Mouse (Mus musculus) cerebellum, adult 18-20 months (tissue): ENCODE results near the gene Dnase1l2.
"Not testable (repeated sequence)": the region's sequence is repeated elsewhere in the genome, so short reads cannot be mapped to it uniquely, and the experiment has no call there.

Source experiments
- DNase-seq, 2 experiments: peaks; one replicate each; pipeline ENCODE4 v3.0.0; 2021

Dnase1l2 gene

DNA sequence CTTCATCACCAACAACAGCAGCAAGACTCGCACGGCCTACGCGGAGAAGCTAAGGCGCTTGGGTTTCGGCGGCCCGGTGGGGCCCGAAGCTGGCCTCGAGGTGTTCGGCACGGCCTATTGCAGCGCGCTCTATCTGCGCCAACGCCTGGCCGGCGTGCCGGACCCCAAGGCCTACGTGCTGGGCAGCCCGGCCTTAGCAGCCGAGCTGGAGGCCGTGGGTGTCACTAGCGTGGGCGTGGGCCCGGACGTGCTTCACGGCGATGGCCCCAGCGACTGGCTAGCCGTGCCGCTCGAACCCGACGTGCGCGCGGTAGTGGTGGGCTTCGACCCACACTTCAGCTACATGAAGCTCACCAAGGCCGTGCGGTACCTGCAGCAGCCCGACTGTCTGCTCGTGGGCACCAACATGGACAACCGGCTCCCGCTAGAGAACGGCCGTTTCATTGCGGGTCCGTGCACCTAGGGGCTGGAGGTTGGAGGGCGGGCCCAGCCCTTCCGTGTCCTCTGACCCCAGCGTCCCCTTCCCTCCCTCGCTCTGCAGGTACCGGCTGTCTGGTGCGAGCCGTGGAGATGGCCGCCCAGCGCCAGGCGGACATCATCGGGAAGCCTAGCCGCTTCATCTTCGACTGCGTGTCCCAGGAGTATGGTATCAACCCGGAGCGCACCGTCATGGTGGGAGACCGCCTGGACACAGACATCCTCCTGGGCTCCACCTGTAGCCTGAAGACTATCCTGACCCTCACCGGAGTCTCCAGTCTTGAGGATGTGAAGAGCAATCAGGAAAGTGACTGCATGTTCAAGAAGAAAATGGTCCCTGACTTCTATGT, 28.0 kb upstream of the Dnase1l2 start:
- peak; percentile 40 to 67 for DNase-seq

DNA sequence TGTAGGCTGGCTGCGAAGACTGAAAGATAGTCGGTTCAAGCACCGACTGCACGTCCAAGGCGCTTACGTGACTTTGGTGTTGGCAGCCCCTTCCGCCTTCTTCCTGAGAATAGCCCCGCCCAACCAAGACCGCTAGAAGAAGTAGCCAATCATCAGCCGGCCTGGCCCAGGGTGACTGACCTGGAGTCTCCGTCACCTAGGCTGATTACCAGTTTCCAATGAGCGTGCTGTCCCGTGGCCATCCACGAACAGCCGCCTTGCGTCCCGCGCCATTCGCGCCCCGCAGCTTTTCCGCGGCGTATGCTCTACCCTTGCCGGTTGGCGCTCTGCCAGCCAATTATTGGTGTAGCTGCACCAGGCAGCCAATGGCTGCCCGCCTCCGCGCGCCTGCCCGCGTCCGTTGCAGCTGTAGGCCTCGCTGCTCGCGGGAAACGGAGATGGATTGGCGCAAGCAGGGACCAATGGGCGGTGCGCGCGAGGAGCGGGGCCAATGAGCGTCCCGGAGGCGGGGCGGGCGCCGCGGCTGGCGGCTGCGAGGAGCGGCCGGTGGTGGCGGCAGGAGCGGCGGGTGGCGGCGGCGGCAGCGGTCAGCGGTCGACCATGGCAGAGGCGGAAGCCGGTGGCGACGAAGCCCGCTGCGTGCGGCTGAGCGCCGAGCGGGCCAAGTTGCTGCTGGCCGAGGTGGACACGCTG, 27.2 kb upstream of the Dnase1l2 start, which contains the start of the genes E4f1 and Pgp:
Gene E4f1, minus strand, starts transcription at position 404 of the 693 bp plus-strand sequence.
Gene Pgp, plus strand, starts transcription at position 483 of the 693 bp plus-strand sequence.
- peak; percentile 99 to 100 for DNase-seq

- no peak for DNase-seq
These were observed 26.5 kb upstream of the Dnase1l2 start for GRCm38 (mm10) chr17:24469336-24469909.

- DNase-seq: no peak
These were observed 25.8 kb upstream of the Dnase1l2 start for GRCm38 (mm10) chr17:24468636-24469246.

GRCm38 (mm10) chr17:24463374-24464133, 20.6 kb upstream of the Dnase1l2 start:
- no peak for DNase-seq

GRCm38 (mm10) chr17:24462932-24463331, 20.0 kb upstream of the Dnase1l2 start:
- no peak for DNase-seq

GRCm38 (mm10) chr17:24461580-24461979, 18.7 kb upstream of the Dnase1l2 start:
- peak; percentile 39 to 47 for DNase-seq

GRCm38 (mm10) chr17:24455523-24456206, 12.8 kb upstream of the Dnase1l2 start:
- DNase-seq: not testable (repeated sequence)

DNA sequence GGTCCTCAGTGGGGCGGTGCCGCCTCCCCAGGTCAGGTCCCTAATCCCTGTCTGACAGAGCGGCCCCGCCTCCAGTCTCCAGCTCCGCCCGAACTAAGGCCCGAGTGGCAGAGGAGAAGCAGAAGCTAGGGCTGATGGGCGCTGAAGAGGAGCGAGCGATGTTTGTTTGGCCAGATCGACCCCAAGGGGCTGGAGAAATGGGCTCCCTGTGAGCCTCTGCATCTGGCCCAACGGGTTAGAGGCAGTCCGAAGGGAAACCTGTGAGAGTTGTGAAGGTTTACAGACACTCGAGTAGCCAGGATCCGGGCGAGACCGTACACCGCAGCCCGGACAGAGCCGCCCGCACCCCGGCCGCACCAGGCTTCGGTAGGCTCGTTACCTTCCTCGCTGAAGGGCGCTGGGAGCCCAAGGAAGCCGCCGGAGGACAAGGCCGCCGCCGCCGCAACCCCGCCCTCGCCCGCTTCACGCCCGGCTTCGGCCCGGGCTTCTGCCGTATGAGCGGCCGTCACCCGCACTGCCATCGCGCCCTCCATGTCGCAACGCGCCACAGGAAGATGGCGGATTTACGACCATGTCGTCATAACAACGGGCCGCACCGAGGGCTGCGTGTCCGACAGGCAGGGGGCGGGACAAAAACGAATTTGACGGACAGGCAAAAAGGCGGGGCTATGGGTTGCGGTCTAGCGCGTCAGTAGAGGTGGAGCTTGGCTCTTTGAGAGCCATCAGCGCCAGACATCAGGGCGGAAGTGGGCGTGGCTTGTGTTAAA, 12.0 kb upstream of the Dnase1l2 start:
- DNase-seq: peak; percentile 97 to 100

DNA sequence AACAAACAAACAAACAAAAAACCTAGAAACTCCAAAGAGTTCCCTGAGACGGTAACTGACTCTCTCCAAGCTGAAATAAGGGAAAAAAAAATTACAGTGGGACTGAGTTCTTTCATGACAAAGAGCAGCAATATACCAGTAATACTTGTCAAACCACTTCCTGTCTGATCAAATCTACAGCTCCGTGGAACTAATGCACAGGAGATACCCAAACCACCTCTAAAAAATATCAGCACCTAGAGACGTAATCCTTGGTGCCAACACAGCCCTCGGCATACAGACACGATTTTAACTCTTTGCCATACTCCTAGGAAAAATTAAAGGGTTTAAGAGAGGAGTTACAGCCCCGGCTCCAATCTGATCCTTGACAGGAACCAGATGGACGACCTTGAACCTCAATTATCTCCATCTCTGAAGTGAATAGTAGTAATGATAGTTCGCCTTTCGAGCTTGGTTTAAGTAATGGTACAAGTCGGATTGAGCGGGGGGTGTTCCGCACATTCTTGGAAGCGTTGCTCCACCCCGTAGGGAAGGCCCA, 11.4 kb upstream of the Dnase1l2 start:
- no peak for DNase-seq

- no peak for DNase-seq
These were observed 10.5 kb upstream of the Dnase1l2 start for GRCm38 (mm10) chr17:24453372-24453771.

DNA sequence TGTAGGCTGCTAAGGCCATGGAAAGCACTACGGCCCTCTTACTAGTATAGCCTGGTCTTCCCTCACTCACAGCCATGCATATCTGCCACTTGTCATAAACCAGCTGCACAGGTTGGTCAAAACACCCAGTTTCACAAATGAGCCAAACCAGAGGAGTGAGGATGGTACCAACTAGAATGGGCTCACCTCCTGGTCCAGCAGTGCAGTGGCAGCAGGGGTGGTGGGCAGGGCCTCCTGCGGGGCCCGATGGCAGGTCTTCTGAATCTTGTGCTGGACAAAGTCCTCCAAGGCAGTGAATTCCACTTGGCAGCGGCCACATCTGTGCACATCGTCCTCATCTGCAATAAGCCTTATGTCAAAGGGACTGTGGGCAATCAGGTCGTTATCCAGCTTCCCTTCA, 8.3 kb upstream of the Dnase1l2 start:
- DNase-seq: no peak

DNA sequence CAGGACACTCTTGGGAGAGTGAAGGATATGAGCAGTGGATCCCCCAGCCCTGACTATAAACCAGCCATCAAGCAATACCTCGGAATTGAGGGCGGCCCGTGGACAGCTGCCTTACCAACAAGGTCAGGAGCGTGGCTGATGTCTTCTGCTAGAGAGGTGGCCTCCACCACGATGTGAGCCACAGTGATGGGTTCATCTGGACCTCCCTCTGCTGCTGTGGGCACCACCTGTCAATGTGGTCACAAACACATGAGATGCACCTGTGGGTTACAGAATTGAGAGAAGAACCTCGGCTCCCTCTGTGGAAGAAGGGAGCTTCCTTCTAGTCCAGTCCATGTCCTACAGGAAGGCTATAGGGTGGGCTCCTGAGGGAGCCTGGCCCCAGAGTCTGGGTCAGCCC, 6.6 kb upstream of the Dnase1l2 start:
- DNase-seq: no peak

- DNase-seq: no peak
These were observed 3.7 kb upstream of the Dnase1l2 start for GRCm38 (mm10) chr17:24446590-24446989.

- peak; percentile 79 to 80 for DNase-seq
These were observed 504 bp upstream of the Dnase1l2 start for GRCm38 (mm10) chr17:24443409-24443808.

DNA sequence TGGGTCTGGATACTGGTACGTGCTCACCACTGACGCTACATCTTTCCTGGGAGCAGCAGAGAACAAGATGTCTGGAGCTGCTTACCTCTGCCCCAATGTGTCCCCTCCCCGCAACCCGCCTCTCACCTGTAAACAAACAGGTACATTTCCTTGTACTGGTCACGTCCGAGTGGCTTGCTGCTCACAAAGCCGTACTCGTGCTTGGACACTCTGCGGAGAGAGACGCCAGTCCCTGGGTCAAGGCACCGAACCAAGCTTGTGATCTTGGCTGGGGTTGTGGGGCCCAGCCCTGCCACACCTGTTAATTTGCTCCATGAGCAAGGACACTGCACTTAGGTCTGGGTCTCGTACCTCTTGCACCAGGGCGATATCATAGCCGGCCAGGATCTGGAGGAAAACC, 798 bp downstream of the Dnase1l2 start:
- DNase-seq: no peak

DNA sequence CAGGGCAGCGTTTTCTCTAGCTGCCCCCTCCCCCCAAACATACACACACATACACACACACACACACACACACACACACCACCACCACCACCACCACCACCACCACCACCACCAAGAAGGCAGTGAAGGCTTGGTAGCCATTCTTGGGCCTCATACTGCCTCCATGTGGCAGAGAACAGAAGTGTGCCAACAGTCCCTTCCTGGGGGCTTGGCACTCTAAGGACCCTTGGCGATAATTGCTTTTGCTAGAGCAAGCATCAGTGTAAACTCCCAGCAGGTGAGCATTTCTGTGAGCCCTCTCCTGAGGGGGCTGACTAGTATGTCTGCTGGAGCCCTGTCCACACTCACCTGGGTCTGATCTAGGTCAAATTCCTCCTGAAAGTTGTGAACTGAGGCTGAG, 1.8 kb downstream of the Dnase1l2 start:
- no peak for DNase-seq

DNA sequence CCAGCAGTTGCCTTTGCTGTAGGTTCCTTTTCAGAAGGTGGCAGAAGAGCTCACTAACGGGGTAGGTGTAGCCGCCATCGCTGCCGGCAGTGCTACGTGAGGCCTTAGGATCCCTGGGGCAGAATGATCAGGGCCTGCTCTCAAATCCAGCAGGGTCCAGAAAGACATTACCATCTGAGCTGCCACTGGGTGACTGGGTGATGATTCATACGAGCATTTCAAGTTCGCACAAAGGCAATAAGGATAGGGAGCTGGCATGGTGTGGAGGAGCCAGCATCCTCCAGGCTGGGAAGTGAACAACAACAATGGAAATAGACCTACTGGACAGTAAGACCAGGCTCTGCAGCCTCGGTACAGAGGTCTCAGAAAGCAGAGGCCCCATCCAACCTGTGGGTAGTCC, 2.5 kb downstream of the Dnase1l2 start:
- no peak for DNase-seq

DNA sequence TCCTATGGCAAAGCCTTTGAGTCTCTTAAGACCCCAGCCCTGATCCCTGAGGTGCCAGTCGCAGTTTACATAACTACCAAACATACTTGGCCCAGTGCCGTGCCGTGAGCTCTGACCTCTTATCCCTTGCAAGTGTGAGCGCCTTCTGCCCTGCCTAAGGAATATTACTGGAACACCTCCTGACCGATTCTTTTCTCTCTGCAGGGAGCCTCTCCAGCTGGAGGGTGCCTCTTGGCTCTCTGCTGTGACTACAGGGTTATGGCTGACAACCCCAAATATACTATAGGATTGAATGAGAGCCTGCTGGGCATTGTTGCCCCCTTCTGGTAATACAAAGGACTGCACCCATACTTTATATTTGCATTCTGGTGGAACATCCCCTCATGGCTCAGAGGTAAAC, 5.9 kb downstream of the Dnase1l2 start:
- DNase-seq: peak; percentile 53 to 66

GRCm38 (mm10) chr17:24429201-24429983, 13.5 kb downstream of the Dnase1l2 start:
- no peak for DNase-seq
